Mouse (Mus musculus) limb, embryonic 12.5 days (tissue): ENCODE data around the gene Gpc3. TPM values are rescaled to one million over a fixed set of nuclear protein-coding genes. Genes with fewer than 3 reads are reported as not detected.
"Not testable (repeated sequence)": the region's sequence is repeated elsewhere in the genome, so short reads cannot be mapped to it uniquely, and the experiment has no call there.

Experiments
- ATAC-seq: fragments of 200-750 bp; cut with Nextera tagmentation; 2 replicates; pipeline ENCODE4 v1.8.0; 2017; ENCODE audit warnings: low read depth, moderate TSS enrichment; ENCODE audit not compliant: insufficient number of reproducible peaks, insufficient read depth, low FRiP score, low TSS enrichment
- H3K27ac ChIP-seq: fragments of 300-500 bp; sonication (generic); 2 replicates; pipeline ENCODE4 v1.5.1; 2016; ENCODE audit warnings: mild to moderate bottlenecking, moderate library complexity
- H3K27me3 ChIP-seq: fragments of 300-500 bp; sonication (generic); 2 replicates; pipeline ENCODE4 v1.6.1; 2016; ENCODE audit warnings: mild to moderate bottlenecking, moderate library complexity
- H3K36me3 ChIP-seq: fragments of 300-500 bp; sonication (generic); 2 replicates; pipeline ENCODE4 v1.6.1; 2016; ENCODE audit warnings: mild to moderate bottlenecking, moderate library complexity
- H3K4me1 ChIP-seq: fragments of 300-500 bp; sonication (generic); replicated peaks from 2 replicates; pipeline ENCODE4 v1.6.1; 2016
- H3K4me2 ChIP-seq: fragments of 300-500 bp; sonication (generic); 2 replicates; pipeline ENCODE4 v1.6.1; 2016; ENCODE audit warnings: mild to moderate bottlenecking, moderate library complexity
- H3K4me3 ChIP-seq: fragments of 300-500 bp; sonication (generic); replicated peaks from 2 replicates; pipeline ENCODE4 v1.5.1; 2016; ENCODE audit warnings: mild to moderate bottlenecking
- H3K9ac ChIP-seq: fragments of 300-500 bp; sonication (generic); replicated peaks from 2 replicates; pipeline ENCODE4 v1.6.1; 2016; ENCODE audit warnings: mild to moderate bottlenecking, moderate library complexity
- H3K9me3 ChIP-seq: fragments of 300-500 bp; sonication (generic); 2 replicates; pipeline ENCODE4 v1.6.1; 2016; ENCODE audit warnings: mild to moderate bottlenecking, moderate library complexity
- WGBS: fragments of 180-500 bp; shearing (Covaris S2); methylation state at CpG from one replicate; pipeline ENCODE4 v1.1.7; 2016; 5-methylcytosine and 5-hydroxymethylcytosine counted together
- polyA plus RNA-seq: library from polyadenylated mRNA; unstranded; fragments of >200 nt; fragmentation: Nextera tagmentation; extraction: Ambion mirVana; gene quantifications from 2 replicates; pipeline ENCODE4 v1.2.1, GENCODE M21; 2016

Gene Gpc3
- polyA plus RNA-seq, 1 experiment from 2014 or later, result 1,173 TPM

- H3K9me3 ChIP-seq, result no peaks in the 10 kb centered on the region
- H3K4me1 ChIP-seq, result no peaks in the 10 kb centered on the region
- no peaks in the 10 kb centered on the region for H3K36me3 ChIP-seq
- H3K27ac ChIP-seq, result no peak overlapping the region
- peaks cover 3% of the 10 kb centered on the region; the same call in 1 of the 2 replicates for H3K27me3 ChIP-seq
- ATAC-seq, result no peak
- H3K4me3 ChIP-seq, result no peak overlapping the region
- no peak overlapping the region for H3K4me2 ChIP-seq
- H3K9ac ChIP-seq, result no peak overlapping the region
- 75% methylated on average over 6 of the region's 6 CpGs for WGBS
Measured at GRCm38 (mm10) chrX:52281103-52281900, 332.4 kb downstream of the Gpc3 start.

GRCm38 (mm10) chrX:52278687-52279359, 334.9 kb downstream of the Gpc3 start:
- no peak for ATAC-seq
- peaks cover 3% of the 10 kb centered on the region; the same call in 1 of the 2 replicates for H3K27me3 ChIP-seq
- 75% methylated on average over 3 of the region's 3 CpGs for WGBS
- no peaks in the 10 kb centered on the region for H3K9me3 ChIP-seq
- H3K4me1 ChIP-seq, result no peaks in the 10 kb centered on the region
- H3K4me3 ChIP-seq, result no peak overlapping the region
- H3K27ac ChIP-seq, result no peak overlapping the region
- no peaks in the 10 kb centered on the region for H3K36me3 ChIP-seq
- no peak overlapping the region for H3K9ac ChIP-seq
- H3K4me2 ChIP-seq, result no peak overlapping the region

- WGBS, result 80% methylated on average over 1 of the region's 1 CpGs
- Histone ChIP-seq H3K9ac (no peak overlapping the region), H3K27me3 (no peaks in the 10 kb centered on the region), H3K27ac (no peak overlapping the region), H3K4me3 (no peak overlapping the region), H3K4me2 (no peak overlapping the region), H3K4me1 (no peaks in the 10 kb centered on the region), H3K9me3 (no peaks in the 10 kb centered on the region), H3K36me3 (peaks cover 5% of the 10 kb centered on the region; the same call in 1 of the 2 replicates)
- ATAC-seq, result no peak
Measured at GRCm38 (mm10) chrX:52277599-52277998, 336.2 kb downstream of the Gpc3 start.

- 85% methylated on average over 7 of the region's 7 CpGs for WGBS
- Histone ChIP-seq H3K4me3 (no peak overlapping the region), H3K4me1 (no peaks in the 10 kb centered on the region), H3K9me3 (no peaks in the 10 kb centered on the region), H3K9ac (no peak overlapping the region), H3K27ac (no peak overlapping the region), H3K4me2 (no peak overlapping the region), H3K27me3 (no peaks in the 10 kb centered on the region; the same call in none of the 2 replicates), H3K36me3 (peaks cover 13% of the 10 kb centered on the region)
- no peak for ATAC-seq
Measured at GRCm38 (mm10) chrX:52273016-52273415, 340.7 kb downstream of the Gpc3 start.

GRCm38 (mm10) chrX:52261991-52262390, 351.8 kb downstream of the Gpc3 start:
- no peak overlapping the region for H3K4me2 ChIP-seq
- H3K4me1 ChIP-seq, result no peaks in the 10 kb centered on the region
- H3K27me3 ChIP-seq, result peaks cover 15% of the 10 kb centered on the region
- H3K36me3 ChIP-seq, result no peaks in the 10 kb centered on the region
- H3K9me3 ChIP-seq, result no peaks in the 10 kb centered on the region
- H3K27ac ChIP-seq, result no peak overlapping the region
- WGBS, result 76% methylated on average over 11 of the region's 11 CpGs
- no peak for ATAC-seq
- no peak overlapping the region for H3K4me3 ChIP-seq
- H3K9ac ChIP-seq, result no peak overlapping the region

- no peak for ATAC-seq
- Histone ChIP-seq H3K36me3 (no peaks in the 10 kb centered on the region), H3K27me3 (peaks cover 15% of the 10 kb centered on the region), H3K9me3 (no peaks in the 10 kb centered on the region), H3K4me1 (no peaks in the 10 kb centered on the region), H3K4me3 (no peak overlapping the region), H3K27ac (no peak overlapping the region), H3K9ac (no peak overlapping the region), H3K4me2 (no peak overlapping the region)
- 72% methylated on average over 7 of the region's 7 CpGs for WGBS
Measured at GRCm38 (mm10) chrX:52261546-52261945, 352.2 kb downstream of the Gpc3 start.

- H3K36me3 ChIP-seq, H3K9ac ChIP-seq, ATAC-seq, H3K4me1 ChIP-seq, H3K27me3 ChIP-seq, H3K4me3 ChIP-seq, H3K27ac ChIP-seq, H3K4me2 ChIP-seq, H3K9me3 ChIP-seq: not testable (repeated sequence)
- WGBS, result 50% methylated on average over 1 of the region's 1 CpGs
Measured at GRCm38 (mm10) chrX:52259771-52260170, 354.0 kb downstream of the Gpc3 start.

GRCm38 (mm10) chrX:52254526-52254925, 359.2 kb downstream of the Gpc3 start:
- no peak overlapping the region for H3K4me3 ChIP-seq
- H3K36me3 ChIP-seq, result no peaks in the 10 kb centered on the region
- no peaks in the 10 kb centered on the region for H3K9me3 ChIP-seq
- H3K4me1 ChIP-seq, result no peaks in the 10 kb centered on the region
- no peak for ATAC-seq
- WGBS, result 86% methylated on average over 1 of the region's 1 CpGs
- no peak overlapping the region for H3K27ac ChIP-seq
- H3K4me2 ChIP-seq, result no peak overlapping the region
- H3K27me3 ChIP-seq, result 0 out of 2 replicates have a peak, but pooled peaks cover 3% of the 10 kb centered on the region
- no peak overlapping the region for H3K9ac ChIP-seq

GRCm38 (mm10) chrX:52245694-52246297, 368.0 kb downstream of the Gpc3 start:
- Histone ChIP-seq H3K9me3 (no peaks in the 10 kb centered on the region), H3K27me3 (no peaks in the 10 kb centered on the region), H3K4me1 (no peaks in the 10 kb centered on the region), H3K4me3 (no peak overlapping the region), H3K27ac (no peak overlapping the region), H3K9ac (no peak overlapping the region), H3K4me2 (no peak overlapping the region), H3K36me3 (no peaks in the 10 kb centered on the region)
- WGBS, result 79% methylated on average over 4 of the region's 4 CpGs
- ATAC-seq, result no peak

GRCm38 (mm10) chrX:52237470-52237869, 376.3 kb downstream of the Gpc3 start:
- 84% methylated on average over 4 of the region's 4 CpGs for WGBS
- ATAC-seq, result no peak
- peaks cover 4% of the 10 kb centered on the region; the same call in 1 of the 2 replicates for H3K4me1 ChIP-seq
- H3K9me3 ChIP-seq, result no peaks in the 10 kb centered on the region
- no peak overlapping the region for H3K9ac ChIP-seq
- peaks cover 3% of the 10 kb centered on the region; the same call in 1 of the 2 replicates for H3K27me3 ChIP-seq
- no peak overlapping the region for H3K4me2 ChIP-seq
- H3K27ac ChIP-seq, result no peak overlapping the region
- no peaks in the 10 kb centered on the region for H3K36me3 ChIP-seq
- no peak overlapping the region for H3K4me3 ChIP-seq

GRCm38 (mm10) chrX:52231984-52232383, 381.8 kb downstream of the Gpc3 start:
- Histone ChIP-seq H3K9me3 (no peaks in the 10 kb centered on the region), H3K27me3 (peaks cover 5% of the 10 kb centered on the region; the same call in 1 of the 2 replicates), H3K4me1 (peaks cover 7% of the 10 kb centered on the region; the same call in 1 of the 2 replicates), H3K36me3 (no peaks in the 10 kb centered on the region), H3K4me3 (no peak overlapping the region), H3K9ac (no peak overlapping the region), H3K27ac (peak overlapping the region; percentile 50; the same call in 1 of the 2 replicates), H3K4me2 (no peak overlapping the region)
- WGBS, result 35% methylated on average over 7 of the region's 7 CpGs
- no peak for ATAC-seq
